ENCODE assay signal across 24 mouse cellular contexts in the genomic region with DNA sequence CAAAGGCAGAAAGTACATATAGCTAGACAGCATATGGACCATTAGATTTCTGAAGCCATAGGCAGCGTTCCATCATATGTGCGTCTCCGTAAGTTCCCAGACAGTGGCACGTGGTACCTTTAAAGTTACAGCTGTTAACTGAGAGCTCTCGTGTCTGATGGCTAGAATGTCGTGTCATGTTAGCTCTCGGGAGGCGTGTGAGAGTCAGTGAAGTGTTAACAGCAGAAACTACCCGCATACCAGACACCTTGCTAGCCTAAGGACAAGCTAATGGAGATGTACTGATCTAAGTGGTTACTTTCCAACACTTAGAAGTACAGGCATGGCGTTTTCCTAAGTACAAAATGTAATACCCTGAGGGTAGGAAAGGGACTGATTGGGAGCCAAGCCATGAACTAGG. TPM values are rescaled to one million over a fixed set of nuclear protein-coding genes. Genes with fewer than 3 reads are reported as not detected.
A peak's percentile ranks its signal among the peaks of the same experiment; 100 is the strongest.
DNase-seq lines count a peak whose midpoint lies in the region; ATAC-seq and TF ChIP-seq lines count a peak whose summit lies in the region.
"Had no signal": no experiment of that assay in that cellular context is flagged by ENCODE, and none has a peak within 500 bp of the region (broad histone marks: within the 10 kb centered on the region; RNA-seq: fewer than 3 reads in every experiment).

No protein-coding gene starts in this region.

- H3K4me2 ChIP-seq in heart, embryonic 13.5 days: peak overlapping the region; percentile 79; the same call in 1 of the 2 replicates
- peak overlapping the region; percentile 7; the same call in 1 of the 2 replicates for H3K4me2 ChIP-seq in heart, embryonic 16.5 days (ENCODE audit: low read depth, low read length)
- H3K4me2 ChIP-seq in CH12.LX (ENCODE audit: insufficient read depth, low read depth, poor library complexity, severe bottlenecking): no peak overlapping the region
- H3K4me2 ChIP-seq: forebrain, embryonic 15.5 days had no signal

- H3K4me1 ChIP-seq in heart, embryonic 13.5 days: peaks cover 36% of the 10 kb centered on the region
- H3K4me1 ChIP-seq in heart, adult 2 months (ENCODE audit: control insufficient read depth, insufficient read depth, low read length): peaks cover 6% of the 10 kb centered on the region
- H3K4me1 ChIP-seq in heart, embryonic 16.5 days (ENCODE audit: control insufficient read depth, insufficient read depth, low read length): peaks cover 31% of the 10 kb centered on the region
- peaks cover 3 to 30% of the 10 kb centered on the region in 2 experiments; a peak in 3 of 4 replicates for H3K4me1 ChIP-seq in CH12.LX (ENCODE audit: control insufficient read depth in 1 of 2, insufficient read depth in 2 of 2)

- no peak for ATAC-seq in heart, embryonic 13.5 days (ENCODE audit: extremely low read depth, insufficient number of reproducible peaks, low FRiP score, low TSS enrichment)
- no peak for ATAC-seq in heart, embryonic 16.5 days (replicated peaks; ENCODE audit: extremely low read depth, insufficient read depth, low FRiP score)
- ATAC-seq: forebrain, embryonic 15.5 days; intestine, embryonic 15.5 days had no signal

- TF ChIP-seq EP300 in heart, adult 2 months (IDR thresholded peaks at IDR 0.05; ENCODE audit: insufficient read depth, low read depth, low read length): no peak
- no peak for TF ChIP-seq EP300 in CH12.LX (IDR thresholded peaks at IDR 0.05; ENCODE audit: low read length)

- no peak; the same call in 1 of the 2 replicates for TF ChIP-seq POLR2A in heart, adult 2 months (IDR thresholded peaks at IDR 0.05; ENCODE audit: insufficient read depth, low read depth, low read length)
- no peak for TF ChIP-seq POLR2A in CH12.LX (IDR thresholded peaks at IDR 0.05; ENCODE audit: low read depth, low read length)

- H3K9ac ChIP-seq in heart, embryonic 13.5 days: no peak overlapping the region
- H3K9ac ChIP-seq in heart, adult 2 months (ENCODE audit: low read depth, low read length): no peak overlapping the region
- no peak overlapping the region for H3K9ac ChIP-seq in heart, embryonic 16.5 days (ENCODE audit: low read length)
- no peak overlapping the region for H3K9ac ChIP-seq in CH12.LX (ENCODE audit: insufficient read depth, low read depth)
- H3K9ac ChIP-seq: forebrain, embryonic 12.5 days; forebrain, embryonic 15.5 days; hindbrain, embryonic 12.5 days; hindbrain, embryonic 15.5 days; intestine, embryonic 15.5 days had no signal

- peaks cover 59% of the 10 kb centered on the region for H3K36me3 ChIP-seq in heart, embryonic 13.5 days
- H3K36me3 ChIP-seq in heart, adult 2 months (ENCODE audit: control insufficient read depth, insufficient read depth, low read length): peaks cover 13% of the 10 kb centered on the region
- H3K36me3 ChIP-seq in heart, embryonic 16.5 days (ENCODE audit: control insufficient read depth, insufficient read depth): peaks cover 45% of the 10 kb centered on the region
- peaks cover 36 to 60% of the 10 kb centered on the region in 2 experiments for H3K36me3 ChIP-seq in CH12.LX (replicated peaks in 1 of 2; ENCODE audit: control insufficient read depth in 1 of 2, insufficient read depth in 1 of 2, low read length in 1 of 2)

- no peaks in the 10 kb centered on the region for H3K79me2 ChIP-seq in heart, adult 2 months (replicated peaks; ENCODE audit: control insufficient read depth, insufficient read depth, low read length)
- H3K79me2 ChIP-seq in CH12.LX (replicated peaks; ENCODE audit: control insufficient read depth, extremely low read depth, insufficient read depth, poor library complexity, severe bottlenecking): peaks cover 14% of the 10 kb centered on the region

- H3K4me3 ChIP-seq in heart, embryonic 13.5 days: no peak overlapping the region
- H3K4me3 ChIP-seq in heart, adult 2 months: no peak overlapping the region
- H3K4me3 ChIP-seq in heart, embryonic 16.5 days (ENCODE audit: low read length): no peak overlapping the region
- H3K4me3 ChIP-seq in CH12.LX (replicated peaks in 1 of 3; ENCODE audit: low read depth in 2 of 3, low read length in 2 of 3, poor library complexity in 1 of 3): no peak overlapping the region
- H3K4me3 ChIP-seq: forebrain, embryonic 12.5 days; forebrain, embryonic 15.5 days; hindbrain, embryonic 12.5 days; intestine, embryonic 15.5 days had no signal

- 38% methylated on average over 10 of the region's 10 CpGs for WGBS in heart, embryonic 13.5 days
- 73% methylated on average over 10 of the region's 10 CpGs for WGBS in heart, adult 2 months
- WGBS in heart, embryonic 16.5 days: 48% methylated on average over 10 of the region's 10 CpGs

- no peak for TF ChIP-seq CTCF in heart, adult 2 months (IDR thresholded peaks at IDR 0.05)
- no peak for TF ChIP-seq CTCF in CH12.LX (conservative IDR thresholded peaks at IDR 0.05 in 1 of 2, IDR thresholded peaks at IDR 0.05 in 1 of 2; ENCODE audit: low read depth in 2 of 2, low read length in 2 of 2)

- in situ Hi-C loops in CH12.LX (cut with MboI; ENCODE audit: low pct_ligation_motif_present, low pct_unique_long_range_greater_than_20kb, low sequenced_read_pairs): no loop called here

- peak overlapping the region; percentile 48; the same call in 1 of the 2 replicates for H3K27ac ChIP-seq in heart, embryonic 13.5 days (replicated peaks)
- no peak overlapping the region for H3K27ac ChIP-seq in heart, adult 2 months
- H3K27ac ChIP-seq in heart, embryonic 16.5 days (ENCODE audit: low read length): peak overlapping the region; percentile 54
- H3K27ac ChIP-seq in CH12.LX (ENCODE audit: insufficient read depth, low read depth): no peak overlapping the region
- H3K27ac ChIP-seq: embryonic facial prominence, embryonic 10.5 days; embryonic facial prominence, embryonic 13.5 days; forebrain, embryonic 12.5 days; forebrain, embryonic 15.5 days; hindbrain, embryonic 12.5 days; hindbrain, embryonic 15.5 days; intestine, embryonic 15.5 days; kidney, embryonic 15.5 days had no signal

- TF ChIP-seq RAD21 in CH12.LX (IDR thresholded peaks at IDR 0.05; ENCODE audit: low read depth, low read length): no peak

- intact Hi-C loops in heart, adult 2 months (cut with DNase I): loop anchor here (2.0 to 10.0 kb wide), 2 partner anchors 28 to 168 kb away; a partner anchor contains a TSS

- no peaks in the 10 kb centered on the region for H3K27me3 ChIP-seq in heart, embryonic 13.5 days (replicated peaks)
- no peaks in the 10 kb centered on the region for H3K27me3 ChIP-seq in heart, adult 2 months (ENCODE audit: control insufficient read depth, insufficient read depth, low read length)
- no peaks in the 10 kb centered on the region for H3K27me3 ChIP-seq in heart, embryonic 16.5 days (ENCODE audit: control insufficient read depth, insufficient read depth, low read length)
- no peaks in the 10 kb centered on the region for H3K27me3 ChIP-seq in CH12.LX (replicated peaks)
- H3K27me3 ChIP-seq: embryonic facial prominence, embryonic 13.5 days; forebrain, embryonic 12.5 days; forebrain, embryonic 15.5 days; hindbrain, embryonic 12.5 days; hindbrain, embryonic 15.5 days; intestine, embryonic 15.5 days; kidney, embryonic 15.5 days had no signal

- dilution Hi-C loops in CH12.LX (cut with MboI; ENCODE audit: extremely low pct_ligation_motif_present, extremely low pct_unique_long_range_greater_than_20kb, low sequenced_read_pairs): no loop called here

- no peak for DNase-seq in heart, adult 2 months
- DNase-seq in heart, adult 8-10 months (ENCODE audit: low spot score): no peak
- DNase-seq in CH12.LX (ENCODE audit: extremely low read depth): peak; percentile 21
- DNase-seq in kidney, postnatal 25 days: no peak
- DNase-seq: adrenal gland, adult 2 months; adrenal gland, postnatal 14 days; cerebellum, adult 11-12 months; cerebellum, adult 8-10 months; cerebellum, postnatal 10 days; cerebellum, postnatal 36 days; embryo, embryonic 11 days; gastrocnemius, postnatal 25 days; kidney, adult 11 months; kidney, adult 8-10 months had no signal

- no peaks in the 10 kb centered on the region for H3K9me3 ChIP-seq in heart, embryonic 13.5 days
- no peaks in the 10 kb centered on the region for H3K9me3 ChIP-seq in heart, embryonic 16.5 days (replicated peaks; ENCODE audit: control insufficient read depth, low read length)
- peaks cover 4% of the 10 kb centered on the region for H3K9me3 ChIP-seq in CH12.LX (replicated peaks; ENCODE audit: low read length)
- H3K9me3 ChIP-seq: embryonic facial prominence, embryonic 10.5 days; embryonic facial prominence, embryonic 13.5 days; forebrain, embryonic 12.5 days; forebrain, embryonic 15.5 days; hindbrain, embryonic 12.5 days; hindbrain, embryonic 15.5 days; intestine, embryonic 15.5 days; kidney, embryonic 15.5 days had no signal

TF ChIP-seq in CH12.LX, 34 proteins besides CTCF, POLR2A, EP300 and RAD21:
- no peak for TF ChIP-seq MAZ (IDR thresholded peaks at IDR 0.05; ENCODE audit: low read depth, low read length)
- TF ChIP-seq MAX (IDR thresholded peaks at IDR 0.05; ENCODE audit: low read length): 0 out of 2 replicates have a peak, but pooled peaks have one; percentile 12

RNA-seq across cellular contexts. Expression of a gene that starts 2.1 kb away (rescaled TPM):
- 6.2 and 6.7 TPM in 2 replicates for polyA plus RNA-seq in heart, embryonic 13.5 days (2015; fragmentation: Nextera tagmentation; extraction: Ambion mirVana)
- 1 to 10 TPM; 2.7 to 2.8 TPM for total RNA-seq in heart, adult 2 months (2021)
- 1.8 and 2.5 TPM in 2 replicates for polyA plus RNA-seq in heart, adult 2 months (2012; rRNA removed)
- 6.5 and 6.9 TPM in 2 replicates for polyA plus RNA-seq in heart, embryonic 16.5 days (2015; fragmentation: Nextera tagmentation; extraction: Ambion mirVana)
- 1 to 10 TPM; 2.9 to 4.2 (median 3.7) TPM for total RNA-seq in heart, adult 8-10 months (2022)
- total RNA-seq in CH12.LX (2012; rRNA removed): 5.9 and 8.4 TPM in 2 replicates
- total RNA-seq in CH12.LX (2014; rRNA removed): 7.4 and 8.0 TPM in 2 replicates
- polyA plus RNA-seq in CH12.LX (2012; ENCODE audit: insufficient read length, low read depth): 5.4 and 6.2 TPM in 2 replicates

RNA-seq across cellular contexts. Expression of a gene that starts 28.3 kb away (rescaled TPM):
- 791 and 887 TPM in 2 replicates for polyA plus RNA-seq in heart, embryonic 13.5 days (2015; fragmentation: Nextera tagmentation; extraction: Ambion mirVana)
- total RNA-seq in heart, adult 2 months (2021): 100 to 1,000 TPM; 212 to 248 TPM
- polyA plus RNA-seq in heart, adult 2 months (2012; rRNA removed): 95.0 and 98.5 TPM in 2 replicates
- polyA plus RNA-seq in heart, embryonic 16.5 days (2015; fragmentation: Nextera tagmentation; extraction: Ambion mirVana): 952 and 987 TPM in 2 replicates
- 100 to 1,000 TPM; 233 to 250 (median 245) TPM for total RNA-seq in heart, adult 8-10 months (2022)
- total RNA-seq in CH12.LX (2012; rRNA removed): 208 and 419 TPM in 2 replicates
- total RNA-seq in CH12.LX (2014; rRNA removed): 358 and 369 TPM in 2 replicates
- 172 and 204 TPM in 2 replicates for polyA plus RNA-seq in CH12.LX (2012; ENCODE audit: insufficient read length, low read depth)

RNA-seq across cellular contexts. Expression of a gene that starts 28.4 kb away (rescaled TPM):
- polyA plus RNA-seq in heart, embryonic 13.5 days (2015; fragmentation: Nextera tagmentation; extraction: Ambion mirVana): 80.5 and 89.1 TPM in 2 replicates
- total RNA-seq in heart, adult 2 months (2021): 10 to 100 TPM; 31.1 to 33.3 TPM
- polyA plus RNA-seq in heart, adult 2 months (2012; rRNA removed): 14.0 and 24.2 TPM in 2 replicates
- 82.2 and 98.9 TPM in 2 replicates for polyA plus RNA-seq in heart, embryonic 16.5 days (2015; fragmentation: Nextera tagmentation; extraction: Ambion mirVana)
- total RNA-seq in heart, adult 8-10 months (2022): 10 to 100 TPM; 28.4 to 36.5 (median 31.4) TPM
- 274 and 280 TPM in 2 replicates for total RNA-seq in CH12.LX (2012; rRNA removed)
- total RNA-seq in CH12.LX (2014; rRNA removed): 545 and 591 TPM in 2 replicates
- 188 and 214 TPM in 2 replicates for polyA plus RNA-seq in CH12.LX (2012; ENCODE audit: insufficient read length, low read depth)

Comparison
In these comparisons a context has a peak if more than half of its experiments do, and no peak if none do; other contexts are left out.
1. H3K27ac ChIP-seq: peak in heart, embryonic 13.5 days (single experiment) and heart, embryonic 16.5 days (single experiment); none in heart, adult 2 months (single experiment) and CH12.LX (single experiment).